Mouse (Mus musculus) hindbrain, embryonic 13.5 days (tissue): ENCODE data around the gene Prr14. TPM values are rescaled to one million over a fixed set of nuclear protein-coding genes. Genes with fewer than 3 reads are reported as not detected.
"Not testable (repeated sequence)": the region's sequence is repeated elsewhere in the genome, so short reads cannot be mapped to it uniquely, and the experiment has no call there.

Experiments used
- ATAC-seq: fragments of 200-750 bp; cut with Nextera tagmentation; 2 replicates; pipeline ENCODE4 v1.8.0; 2017; ENCODE audit warnings: moderate TSS enrichment; ENCODE audit not compliant: low FRiP score
- H3K27ac ChIP-seq: fragments of 300-500 bp; sonication (generic); 2 replicates; pipeline ENCODE4 v1.5.1; 2015; ENCODE audit warnings: inconsistent platforms, mild to moderate bottlenecking, moderate library complexity
- H3K27me3 ChIP-seq: fragments of 300-500 bp; sonication (generic); 2 replicates; pipeline ENCODE4 v1.6.1; 2015; ENCODE audit warnings: mild to moderate bottlenecking, inconsistent platforms
- H3K36me3 ChIP-seq: fragments of 300-500 bp; sonication (generic); 2 replicates; pipeline ENCODE4 v1.6.1; 2015; ENCODE audit warnings: mild to moderate bottlenecking, inconsistent platforms
- H3K4me1 ChIP-seq: fragments of 300-500 bp; sonication (generic); replicated peaks from 2 replicates; pipeline ENCODE4 v1.6.1; 2015; ENCODE audit warnings: inconsistent platforms
- H3K4me2 ChIP-seq: fragments of 300-500 bp; sonication (generic); 2 replicates; pipeline ENCODE4 v1.6.1; 2015; ENCODE audit warnings: inconsistent platforms, mild to moderate bottlenecking, moderate library complexity
- H3K4me3 ChIP-seq: fragments of 300-500 bp; sonication (generic); 2 replicates; pipeline ENCODE4 v1.5.1; 2015; ENCODE audit warnings: mild to moderate bottlenecking, inconsistent platforms
- H3K9ac ChIP-seq: fragments of 300-500 bp; sonication (generic); 2 replicates; pipeline ENCODE4 v1.6.1; 2015; ENCODE audit warnings: mild to moderate bottlenecking, inconsistent platforms
- H3K9me3 ChIP-seq: fragments of 300-500 bp; sonication (generic); 2 replicates; pipeline ENCODE4 v1.6.1; 2016; ENCODE audit warnings: inconsistent platforms
- WGBS: fragments of 180-500 bp; shearing (Covaris S2); methylation state at CpG from one replicate; pipeline ENCODE4 v1.1.7; 2015; 5-methylcytosine and 5-hydroxymethylcytosine counted together
- polyA plus RNA-seq: library from polyadenylated mRNA; unstranded; fragments of >200 nt; fragmentation: Nextera tagmentation; extraction: Ambion mirVana; gene quantifications from 2 replicates; pipeline ENCODE4 v1.2.1, GENCODE M21; 2015

Gene Prr14
- polyA plus RNA-seq, 1 experiment from 2014 or later: 44.0 TPM

- 96% methylated on average over 2 of the region's 2 CpGs for WGBS
Observed at GRCm38 (mm10) chr7:127453056-127453455, 6.4 kb upstream of the Prr14 start.

GRCm38 (mm10) chr7:127454905-127455304 lies 4.5 kb upstream of the Prr14 start:
- Histone ChIP-seq H3K36me3 (peaks cover 53% of the 10 kb centered on the region), H3K27ac (no peak overlapping the region), H3K9me3 (no peaks in the 10 kb centered on the region), H3K4me1 (peaks cover 36% of the 10 kb centered on the region), H3K27me3 (no peaks in the 10 kb centered on the region), H3K4me2 (no peak overlapping the region), H3K4me3 (no peak overlapping the region), H3K9ac (no peak overlapping the region)
- WGBS: 96% methylated on average over 7 of the region's 7 CpGs
- no peak for ATAC-seq

More at GRCm38 (mm10) chr7:127453056-127453455, 6.4 kb upstream of the Prr14 start:
- peaks cover 46% of the 10 kb centered on the region for H3K36me3 ChIP-seq
- peak overlapping the region; percentile 35; the same call in 1 of the 2 replicates for H3K9ac ChIP-seq
- no peaks in the 10 kb centered on the region for H3K9me3 ChIP-seq
- no peak overlapping the region for H3K27ac ChIP-seq
- no peak overlapping the region for H3K4me3 ChIP-seq
- no peaks in the 10 kb centered on the region for H3K27me3 ChIP-seq
- peaks cover 43% of the 10 kb centered on the region for H3K4me1 ChIP-seq
- ATAC-seq: no peak
- H3K4me2 ChIP-seq: no peak overlapping the region

- not testable (repeated sequence) for H3K4me2 ChIP-seq, H3K4me1 ChIP-seq, H3K9me3 ChIP-seq, ATAC-seq, H3K4me3 ChIP-seq, H3K9ac ChIP-seq, H3K27ac ChIP-seq, H3K27me3 ChIP-seq
- peaks cover 48% of the 10 kb centered on the region for H3K36me3 ChIP-seq
- 83% methylated on average over 3 of the region's 3 CpGs for WGBS
Observed at GRCm38 (mm10) chr7:127458371-127459122, 864 bp upstream of the Prr14 start.

- ATAC-seq: no peak
Observed at GRCm38 (mm10) chr7:127465191-127465590, 5.8 kb downstream of the Prr14 start.

GRCm38 (mm10) chr7:127465670-127466069 lies 6.3 kb downstream of the Prr14 start:
- H3K27ac ChIP-seq, H3K9ac ChIP-seq, H3K27me3 ChIP-seq, ATAC-seq, H3K9me3 ChIP-seq, H3K4me2 ChIP-seq, H3K4me3 ChIP-seq: not testable (repeated sequence)
- WGBS: 96% methylated on average over 2 of the region's 2 CpGs
- peaks cover 37% of the 10 kb centered on the region for H3K36me3 ChIP-seq
- H3K4me1 ChIP-seq: peaks cover 12% of the 10 kb centered on the region

More at GRCm38 (mm10) chr7:127465191-127465590, 5.8 kb downstream of the Prr14 start:
- H3K4me1 ChIP-seq: peaks cover 12% of the 10 kb centered on the region
- no peaks in the 10 kb centered on the region for H3K9me3 ChIP-seq
- H3K9ac ChIP-seq: no peak overlapping the region
- 94% methylated on average over 3 of the region's 3 CpGs for WGBS
- H3K4me2 ChIP-seq: no peak overlapping the region
- H3K27me3 ChIP-seq: no peaks in the 10 kb centered on the region
- H3K27ac ChIP-seq: no peak overlapping the region
- H3K4me3 ChIP-seq: no peak overlapping the region
- H3K36me3 ChIP-seq: peaks cover 40% of the 10 kb centered on the region

GRCm38 (mm10) chr7:127466606-127467005 lies 7.2 kb downstream of the Prr14 start:
- Histone ChIP-seq H3K4me2 (no peak overlapping the region), H3K9ac (no peak overlapping the region), H3K4me1 (peaks cover 12% of the 10 kb centered on the region), H3K9me3 (no peaks in the 10 kb centered on the region), H3K27ac (no peak overlapping the region), H3K27me3 (no peaks in the 10 kb centered on the region), H3K4me3 (no peak overlapping the region), H3K36me3 (peaks cover 33% of the 10 kb centered on the region)
- WGBS: 98% methylated on average over 4 of the region's 4 CpGs
- no peak for ATAC-seq

GRCm38 (mm10) chr7:127470011-127470715 lies 10.8 kb downstream of the Prr14 start:
- peak overlapping the region; percentile 85 for H3K4me2 ChIP-seq
- H3K27ac ChIP-seq: peak overlapping the region; percentile 99
- 0 out of 2 replicates have a peak, but pooled peaks have one; percentile 11 for ATAC-seq
- 10% methylated on average over 9 of the region's 10 CpGs for WGBS
- H3K9me3 ChIP-seq: no peaks in the 10 kb centered on the region
- H3K4me3 ChIP-seq: peak overlapping the region; percentile 90
- peak overlapping the region; percentile 97 for H3K9ac ChIP-seq
- no peaks in the 10 kb centered on the region for H3K27me3 ChIP-seq
- peaks cover 49% of the 10 kb centered on the region for H3K36me3 ChIP-seq
- H3K4me1 ChIP-seq: peaks cover 29% of the 10 kb centered on the region

GRCm38 (mm10) chr7:127470743-127471645 lies 11.6 kb downstream of the Prr14 start:
- WGBS: under 1% methylated on average over 45 of the region's 46 CpGs
- Histone ChIP-seq H3K27ac (peak overlapping the region; percentile 99), H3K4me3 (peak overlapping the region; percentile 90), H3K9me3 (no peaks in the 10 kb centered on the region), H3K4me2 (peak overlapping the region; percentile 85), H3K4me1 (peaks cover 29% of the 10 kb centered on the region), H3K36me3 (peaks cover 51% of the 10 kb centered on the region), H3K9ac (peak overlapping the region; percentile 97), H3K27me3 (no peaks in the 10 kb centered on the region)
- peak; percentile 96 for ATAC-seq

- ATAC-seq: peak; percentile 34
- H3K27ac ChIP-seq: peak overlapping the region; percentile 99
- no peaks in the 10 kb centered on the region for H3K9me3 ChIP-seq
- H3K9ac ChIP-seq: peak overlapping the region; percentile 97
- no peaks in the 10 kb centered on the region for H3K27me3 ChIP-seq
- peak overlapping the region; percentile 85 for H3K4me2 ChIP-seq
- peak overlapping the region; percentile 90 for H3K4me3 ChIP-seq
- peaks cover 50% of the 10 kb centered on the region for H3K36me3 ChIP-seq
- 0% methylated on average over 25 of the region's 25 CpGs for WGBS
- H3K4me1 ChIP-seq: peaks cover 29% of the 10 kb centered on the region
Observed at GRCm38 (mm10) chr7:127471646-127472010, 12.2 kb downstream of the Prr14 start.

- H3K27me3 ChIP-seq: no peaks in the 10 kb centered on the region
- no peaks in the 10 kb centered on the region for H3K9me3 ChIP-seq
- H3K4me3 ChIP-seq: peak overlapping the region; percentile 90
- peaks cover 34% of the 10 kb centered on the region for H3K4me1 ChIP-seq
- H3K9ac ChIP-seq: peak overlapping the region; percentile 97
- peaks cover 46% of the 10 kb centered on the region for H3K36me3 ChIP-seq
- peak overlapping the region; percentile 99 for H3K27ac ChIP-seq
- peak; percentile 4; the same call in 1 of the 2 replicates for ATAC-seq
- WGBS: under 1% methylated on average over 7 of the region's 7 CpGs
- H3K4me2 ChIP-seq: peak overlapping the region; percentile 85
Observed at GRCm38 (mm10) chr7:127472060-127472459, 12.6 kb downstream of the Prr14 start.

- Histone ChIP-seq H3K36me3 (peaks cover 35% of the 10 kb centered on the region), H3K4me1 (peaks cover 39% of the 10 kb centered on the region), H3K9ac (no peak overlapping the region), H3K4me3 (no peak overlapping the region), H3K9me3 (no peaks in the 10 kb centered on the region), H3K27ac (no peak overlapping the region), H3K4me2 (no peak overlapping the region), H3K27me3 (no peaks in the 10 kb centered on the region)
- ATAC-seq: no peak
- 85% methylated on average over 5 of the region's 5 CpGs for WGBS
Observed at GRCm38 (mm10) chr7:127473705-127474104, 14.3 kb downstream of the Prr14 start.
